Mouse (Mus musculus) right cerebral cortex, postnatal 10 days (tissue): ENCODE measurements at regions not wholly inside any gene's neighbourhood (a gene's known extent, or its start where the extent isn't known, plus 50 kb on each side); places are given as distances from the start of the nearest gene placed in this dataset.

ENCODE experiments used
- DNase-seq, 2 experiments: peaks; one replicate each; pipeline ENCODE4 v3.0.0; 2021; ENCODE audit warnings: low spot score in 2 of 2

DNA sequence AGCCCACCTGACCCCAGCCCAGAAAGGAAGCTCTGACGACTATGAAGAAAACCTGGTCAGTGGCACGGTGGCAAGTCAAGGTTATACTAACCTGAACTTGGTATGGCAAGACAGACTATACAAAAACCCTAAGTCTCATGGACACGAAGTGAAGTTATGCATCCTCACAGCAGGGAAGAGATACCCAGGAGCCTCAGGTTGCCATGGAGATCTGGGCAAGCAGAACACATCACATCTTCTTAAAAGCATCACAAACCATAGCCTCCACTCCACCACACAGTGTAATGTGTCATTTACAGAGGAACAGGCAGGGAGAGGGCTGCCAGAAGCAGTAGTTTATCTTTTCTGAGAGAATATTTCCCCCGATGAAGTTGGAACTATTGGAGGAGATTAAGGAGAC is 146.5 kb downstream of the Slc39a8 start:
- peak; percentile 66 to 76 for DNase-seq

DNA sequence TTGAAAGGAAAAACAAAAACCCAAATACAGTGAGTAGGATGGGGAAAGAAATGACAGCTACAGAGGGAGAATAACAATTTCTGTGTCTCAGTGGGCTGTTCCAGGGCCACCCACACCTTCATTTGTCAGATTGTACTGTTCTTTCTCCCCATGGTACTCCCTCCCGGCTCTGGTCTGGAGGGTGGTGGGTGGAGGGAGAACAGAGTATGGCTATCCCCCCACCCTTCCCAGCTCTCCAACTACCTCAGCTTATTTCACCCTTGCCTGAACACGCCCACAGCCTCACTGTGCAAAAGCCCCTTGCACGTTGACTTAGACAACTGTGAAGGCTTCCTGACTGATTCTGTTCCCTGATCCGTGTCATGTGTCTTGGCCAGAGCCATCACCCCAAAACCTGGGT is 147.3 kb downstream of the Slc39a8 start:
- no peak for DNase-seq

GRCm38 (mm10) chr3:135973243-135973642 is 148.2 kb downstream of the Slc39a8 start:
- DNase-seq, result no peak

DNA sequence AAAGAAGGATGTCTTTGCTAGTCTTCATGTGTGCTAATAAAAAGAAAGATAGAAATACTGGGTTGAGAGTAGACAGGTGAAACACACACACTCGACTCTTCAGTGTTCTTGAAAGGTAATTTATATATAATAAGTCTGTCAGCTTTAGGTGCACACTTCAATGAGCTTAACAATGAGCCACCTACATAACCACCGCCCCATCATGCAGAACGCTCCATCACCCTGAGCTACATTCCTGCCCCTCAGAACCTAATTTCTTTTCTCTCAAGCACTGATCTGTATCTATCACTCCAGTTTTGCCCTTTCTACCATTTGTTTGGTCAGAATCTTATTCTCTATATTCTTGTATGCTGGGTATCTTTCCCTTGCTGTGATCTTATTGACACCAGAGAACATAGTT is 148.8 kb downstream of the Slc39a8 start:
- no peak for DNase-seq

- no peak for DNase-seq
Observed at GRCm38 (mm10) chr3:135974769-135975168, 149.7 kb downstream of the Slc39a8 start.

DNA sequence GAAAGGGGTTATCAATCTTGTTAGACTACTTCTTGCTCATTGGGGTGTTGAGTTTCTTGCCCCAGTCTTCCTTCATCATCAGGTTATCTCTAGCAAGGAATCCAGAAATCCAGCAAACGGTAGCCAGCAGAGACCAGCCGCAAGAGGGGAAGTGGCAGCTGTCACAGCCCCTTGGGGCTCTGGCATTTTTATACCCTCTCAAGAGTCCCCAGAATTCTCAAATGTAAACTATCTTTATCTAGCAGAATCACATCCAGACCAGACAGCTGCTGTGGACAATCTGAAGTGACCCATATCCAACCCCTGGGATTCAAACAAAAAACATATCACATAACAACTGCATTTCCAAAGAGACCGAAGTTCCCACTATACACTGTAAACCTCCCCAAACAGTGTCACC is 162.1 kb downstream of the Slc39a8 start:
- DNase-seq, result no peak

DNA sequence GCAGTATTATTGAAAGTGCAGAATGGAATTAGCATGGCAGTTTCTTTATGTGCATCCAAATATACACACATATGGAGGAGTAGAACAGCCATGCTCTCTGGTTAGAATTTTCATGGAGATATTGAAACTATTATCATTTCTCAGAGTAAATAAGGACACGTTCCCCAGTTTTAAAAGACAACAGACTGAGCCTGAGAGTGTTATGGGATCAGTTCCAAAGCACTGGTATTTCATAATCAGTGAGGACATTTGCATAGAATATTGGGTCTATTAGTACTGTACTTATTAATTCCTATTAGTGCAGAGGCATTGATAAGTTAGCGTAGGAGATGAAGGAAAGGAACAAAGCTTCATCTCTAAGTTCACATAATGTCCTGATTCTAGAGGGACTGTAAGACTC is 164.2 kb downstream of the Slc39a8 start:
- DNase-seq, result no peak

- no peak for DNase-seq
Observed at GRCm38 (mm10) chr3:135990338-135990737, 165.3 kb downstream of the Slc39a8 start.

- no peak for DNase-seq
Observed at GRCm38 (mm10) chr3:135990814-135991454, 165.9 kb downstream of the Slc39a8 start.

GRCm38 (mm10) chr3:136000592-136001160 is 175.6 kb downstream of the Slc39a8 start:
- DNase-seq, result no peak
